Comparison of ENCODE assay signal across 9 mouse cellular contexts in the genomic region with DNA sequence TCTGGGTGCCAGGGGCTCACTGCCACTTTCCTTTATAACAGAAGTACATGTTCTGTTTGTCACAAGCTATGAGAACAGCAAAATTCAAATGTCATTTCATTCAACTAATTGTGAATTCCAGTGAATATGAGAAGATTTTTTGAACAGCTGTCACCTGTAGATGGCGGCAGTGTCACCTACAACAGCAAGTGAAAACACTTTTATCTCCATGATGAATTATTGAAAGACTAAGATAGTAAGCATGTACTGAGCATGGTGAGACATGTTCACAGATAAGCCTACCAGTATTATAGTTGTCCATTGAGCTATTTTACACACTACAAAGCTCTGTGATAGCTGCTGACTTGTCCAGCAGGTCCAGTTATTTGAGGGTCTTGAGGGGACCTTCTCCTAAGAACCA. TPM values are rescaled to one million over a fixed set of nuclear protein-coding genes. Genes with fewer than 3 reads are reported as not detected.
DNase-seq lines count a peak whose midpoint lies in the region; ATAC-seq and TF ChIP-seq lines count a peak whose summit lies in the region.
"Had no signal": no experiment of that assay in that cellular context is flagged by ENCODE, and none has a peak within 500 bp of the region (broad histone marks: within the 10 kb centered on the region; RNA-seq: fewer than 3 reads in every experiment).

No protein-coding gene starts in this region.

- H3K27me3 ChIP-seq in kidney, embryonic 16.5 days (ENCODE audit: insufficient read depth, low read length) = no peaks in the 10 kb centered on the region
- peaks cover 15% of the 10 kb centered on the region for H3K27me3 ChIP-seq in Patski
- H3K27me3 ChIP-seq: heart, embryonic 13.5 days; liver, embryonic 13.5 days had no signal

- H3K4me1 ChIP-seq in kidney, embryonic 16.5 days (ENCODE audit: insufficient read depth, low read length) = no peaks in the 10 kb centered on the region
- H3K4me1 ChIP-seq: heart, embryonic 13.5 days; liver, embryonic 13.5 days had no signal

- no peak overlapping the region for H3K4me3 ChIP-seq in kidney, embryonic 16.5 days (ENCODE audit: low read length)
- H3K4me3 ChIP-seq: heart, embryonic 13.5 days; liver, embryonic 13.5 days had no signal

- no peak overlapping the region for H3K4me2 ChIP-seq in kidney, embryonic 16.5 days (replicated peaks; ENCODE audit: low read depth, low read length)
- H3K4me2 ChIP-seq: heart, embryonic 13.5 days; liver, embryonic 13.5 days had no signal

- H3K9ac ChIP-seq in kidney, embryonic 16.5 days (replicated peaks; ENCODE audit: low read length) = no peak overlapping the region
- H3K9ac ChIP-seq: heart, embryonic 13.5 days; liver, embryonic 13.5 days had no signal

- no peaks in the 10 kb centered on the region for H3K36me3 ChIP-seq in kidney, embryonic 16.5 days (ENCODE audit: insufficient read depth, low read length)
- H3K36me3 ChIP-seq: heart, embryonic 13.5 days; liver, embryonic 13.5 days had no signal

- no peak for ATAC-seq in kidney, embryonic 16.5 days (ENCODE audit: low FRiP score, low TSS enrichment)
- ATAC-seq in Patski = no peak

- in situ Hi-C loops in Patski (cut with MboI; ENCODE audit: low pct_unique_long_range_greater_than_20kb) = no loop called here

- CTCF ChIA-PET in Patski (lab: Charles Lee) = interaction anchor here (1.4 to 2.7 kb wide), 2 partner anchors 9 to 166 kb away, joined by 3 to 12 read pairs; no protein-coding TSS in a partner anchor

- DNase-seq in kidney, adult 11 months = peak; percentile 24
- peak; percentile 81 for DNase-seq in CD4-positive, CD25-positive, alpha-beta regulatory T cell, adult 2 months (ENCODE audit: low read depth, low spot score)
- no peak for DNase-seq in Patski (ENCODE audit: low read depth, low spot score)
- DNase-seq in lung, postnatal 25 days (ENCODE audit: low spot score) = peak; percentile 29
- DNase-seq in embryo, embryonic 11 days = no peak
- no peak for DNase-seq in ovary, postnatal 14 days (ENCODE audit: low spot score)
- DNase-seq: liver, embryonic 13.5 days had no signal

- no peaks in the 10 kb centered on the region for H3K9me3 ChIP-seq in kidney, embryonic 16.5 days (ENCODE audit: low read length)

- no peak overlapping the region for H3K27ac ChIP-seq in kidney, embryonic 16.5 days (ENCODE audit: low read length)
- H3K27ac ChIP-seq: heart, embryonic 13.5 days; liver, embryonic 13.5 days had no signal

- POLR2A ChIA-PET in Patski (lab: Charles Lee) = no interaction called here

- WGBS in kidney, embryonic 16.5 days = 81% methylated on average over 1 of the region's 1 CpGs

- TF ChIP-seq CTCF in Patski (IDR thresholded peaks at IDR 0.05) = peak; percentile 51

RNA-seq across cellular contexts. Expression of a gene that starts 12.6 kb away (rescaled TPM):
- polyA plus RNA-seq in kidney, embryonic 16.5 days (2015; fragmentation: Nextera tagmentation; extraction: Ambion mirVana) = not detected in 2 replicates
- polyA plus RNA-seq in Patski (2021) = not detected
- polyA plus RNA-seq: heart, embryonic 13.5 days; liver, embryonic 13.5 days had no signal

RNA-seq across cellular contexts. Expression of a gene that starts 42.5 kb away (rescaled TPM):
- polyA plus RNA-seq in kidney, embryonic 16.5 days (2015; fragmentation: Nextera tagmentation; extraction: Ambion mirVana) = 0.18 and 0.21 TPM in 2 replicates
- polyA plus RNA-seq in Patski (2021) = not detected
- polyA plus RNA-seq: heart, embryonic 13.5 days had no signal

Comparison
In these comparisons a context has a peak if more than half of its experiments do, and no peak if none do; other contexts are left out.
1. DNase-seq: peak in kidney, adult 11 months (single experiment), CD4-positive, CD25-positive, alpha-beta regulatory T cell, adult 2 months (single experiment) and lung, postnatal 25 days (single experiment); none in Patski (single experiment), embryo, embryonic 11 days (single experiment) and ovary, postnatal 14 days (single experiment).